Mouse (Mus musculus): ENCODE measurements around the gene Zfp113. TPM values are rescaled to one million over a fixed set of nuclear protein-coding genes. Genes with fewer than 3 reads are reported as not detected.
A peak's percentile ranks its signal among the peaks of the same experiment; 100 is the strongest.

Gene Zfp113
- polyA plus RNA-seq, 1 experiment from 2014 or later: 25.5 TPM

DNA sequence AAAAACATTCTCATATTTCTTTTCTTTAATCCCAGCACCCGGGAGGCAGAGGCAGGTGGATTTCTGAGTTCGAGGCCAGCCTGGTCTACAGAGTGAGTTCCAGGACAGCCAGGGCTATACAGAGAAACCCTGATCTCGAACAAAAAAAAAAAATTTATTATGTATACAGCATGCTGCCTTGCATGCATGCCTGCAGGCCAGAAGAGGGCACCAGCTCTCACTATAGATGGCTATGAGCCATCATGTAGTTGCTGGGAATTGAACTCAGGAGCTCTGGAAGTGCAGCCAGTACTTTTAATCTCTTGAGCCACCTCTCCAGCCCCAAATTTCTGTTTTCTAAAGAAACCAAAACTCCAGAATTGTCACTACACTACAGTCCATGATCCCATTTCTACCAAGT, 65.3 kb downstream of the Zfp113 start:
- ATAC-seq (ENCODE audit: insufficient read depth, low FRiP score, low TSS enrichment): no peak
- Histone ChIP-seq H3K9ac (ENCODE audit: low read length) (no peak overlapping the region), H3K4me3 (ENCODE audit: low read depth, low read length) (no peak overlapping the region), H3K27me3 (ENCODE audit: control insufficient read depth, insufficient read depth, low read length) (no peaks in the 10 kb centered on the region), H3K4me1 (ENCODE audit: control insufficient read depth, insufficient read depth, low read length) (peaks cover 4% of the 10 kb centered on the region; the same call in 1 of the 2 replicates), H3K9me3 (ENCODE audit: control insufficient read depth, low read length) (no peaks in the 10 kb centered on the region), H3K27ac (ENCODE audit: low read depth, low read length) (no peak overlapping the region), H3K4me2 (ENCODE audit: low read depth) (no peak overlapping the region), H3K36me3 (ENCODE audit: control insufficient read depth, insufficient read depth, low read length) (peaks cover 9% of the 10 kb centered on the region)
- WGBS: 83% methylated on average over 3 of the region's 3 CpGs
- DNase-seq (ENCODE audit: low spot score): no peak

MicroRNA genes within 50 kb of the gene (microRNA counts, 519-probe panel; counts per million panel counts)
- microRNA mmu-miR-106b (5,703 counts per million, percentile 94 among the panel's probes with 10 or more counts), microRNA mmu-miR-25 (6,287 counts per million, percentile 97 among the panel's probes with 10 or more counts), microRNA mmu-miR-93 (5,613 counts per million, percentile 94 among the panel's probes with 10 or more counts)

Small RNA genes lying within 50 kb of the gene (microRNA-seq; reads per million reads assigned to microRNA genes)
- gene Mir106b (9,212 reads per million, percentile 95 among the genes with 10 or more reads in this experiment), gene Mir25 (827 reads per million, percentile 75 among the genes with 10 or more reads in this experiment), gene Mir93 (10,766 reads per million, percentile 96 among the genes with 10 or more reads in this experiment)

Other genes with a start within 250 kb of the Zfp113 start
- gene Cyp3a13, start 234.1 kb downstream of the Zfp113 start, polyA plus RNA-seq (2014; fragmentation: Nextera tagmentation; extraction: Ambion mirVana): 0.08 TPM in 1 of 2 replicates, not detected in the other
- gene Gjc3, start 192.6 kb downstream of the Zfp113 start, polyA plus RNA-seq (2014; fragmentation: Nextera tagmentation; extraction: Ambion mirVana): 0.09 TPM in 1 of 2 replicates, not detected in the other
- not detected in 2 replicates for gene Azgp1, start 174.2 kb downstream of the Zfp113 start, polyA plus RNA-seq (2014; fragmentation: Nextera tagmentation; extraction: Ambion mirVana)
- gene Smok3a, start 134.5 kb downstream of the Zfp113 start, polyA plus RNA-seq (2014; fragmentation: Nextera tagmentation; extraction: Ambion mirVana): not detected in 2 replicates
- not detected in 2 replicates for gene Smok3b, start 134.3 kb downstream of the Zfp113 start, polyA plus RNA-seq (2014; fragmentation: Nextera tagmentation; extraction: Ambion mirVana)
- gene Smok3c, start 102.5 kb downstream of the Zfp113 start, polyA plus RNA-seq (2014; fragmentation: Nextera tagmentation; extraction: Ambion mirVana): not detected in 2 replicates
- gene Zkscan1, start 70.7 kb downstream of the Zfp113 start, polyA plus RNA-seq (2014; fragmentation: Nextera tagmentation; extraction: Ambion mirVana): 43.8 and 45.1 TPM in 2 replicates
- gene Zscan21, start 38.8 kb downstream of the Zfp113 start, polyA plus RNA-seq (2014; fragmentation: Nextera tagmentation; extraction: Ambion mirVana): 126 and 128 TPM in 2 replicates
- 316 and 319 TPM in 2 replicates for gene Cops6, start 5.3 kb upstream of the Zfp113 start, polyA plus RNA-seq (2014; fragmentation: Nextera tagmentation; extraction: Ambion mirVana)
- gene Ap4m1, start 16.3 kb upstream of the Zfp113 start, polyA plus RNA-seq (2014; fragmentation: Nextera tagmentation; extraction: Ambion mirVana): 15.7 and 17.2 TPM in 2 replicates
- gene Mcm7, start 16.7 kb upstream of the Zfp113 start, polyA plus RNA-seq (2014; fragmentation: Nextera tagmentation; extraction: Ambion mirVana): 272 and 282 TPM in 2 replicates
- gene Taf6, start 31.7 kb upstream of the Zfp113 start, polyA plus RNA-seq (2014; fragmentation: Nextera tagmentation; extraction: Ambion mirVana): 119 and 122 TPM in 2 replicates
- 48.4 and 53.8 TPM in 2 replicates for gene Cnpy4, start 31.7 kb upstream of the Zfp113 start, polyA plus RNA-seq (2014; fragmentation: Nextera tagmentation; extraction: Ambion mirVana)
- gene Mblac1, start 38.6 kb upstream of the Zfp113 start, polyA plus RNA-seq (2014; fragmentation: Nextera tagmentation; extraction: Ambion mirVana): 10.2 and 10.8 TPM in 2 replicates
- gene Nxpe5, start 70.2 kb upstream of the Zfp113 start, polyA plus RNA-seq (2014; fragmentation: Nextera tagmentation; extraction: Ambion mirVana): not detected in 2 replicates
- gene Lamtor4, start 99.7 kb upstream of the Zfp113 start, polyA plus RNA-seq (2014; fragmentation: Nextera tagmentation; extraction: Ambion mirVana): 51.9 and 53.5 TPM in 2 replicates
- gene BC037034, start 108.3 kb upstream of the Zfp113 start, polyA plus RNA-seq (2014; fragmentation: Nextera tagmentation; extraction: Ambion mirVana): 9.1 and 9.5 TPM in 2 replicates
- gene Gal3st4, start 117.1 kb upstream of the Zfp113 start, polyA plus RNA-seq (2014; fragmentation: Nextera tagmentation; extraction: Ambion mirVana): 6.2 and 6.4 TPM in 2 replicates
- not detected in 2 replicates for gene Gm43720, start 124.2 kb upstream of the Zfp113 start, polyA plus RNA-seq (2014; fragmentation: Nextera tagmentation; extraction: Ambion mirVana)
- gene Gpc2, start 124.3 kb upstream of the Zfp113 start, polyA plus RNA-seq (2014; fragmentation: Nextera tagmentation; extraction: Ambion mirVana): 19.3 and 22.1 TPM in 2 replicates
- gene Stag3, start 124.5 kb upstream of the Zfp113 start, polyA plus RNA-seq (2014; fragmentation: Nextera tagmentation; extraction: Ambion mirVana): 2.7 and 3.2 TPM in 2 replicates
- 0.29 TPM in 1 of 2 replicates, not detected in the other for gene Pvrig, start 186.2 kb upstream of the Zfp113 start, polyA plus RNA-seq (2014; fragmentation: Nextera tagmentation; extraction: Ambion mirVana)